Mouse (Mus musculus) bone marrow, adult 2 months (tissue): ENCODE data around the gene Evx2. TPM values are rescaled to one million over a fixed set of nuclear protein-coding genes. Genes with fewer than 3 reads are reported as not detected.

Source experiments
- H3K27ac ChIP-seq: fragments of 200-500 bp; 2 replicates; pipeline ENCODE4 v1.5.1; 2012; ENCODE audit warnings: low read depth, mild to moderate bottlenecking, control low read depth, inconsistent platforms, low read length; ENCODE audit not compliant: control insufficient read depth, poor library complexity, insufficient read depth
- H3K4me1 ChIP-seq: fragments of 200-500 bp; 2 replicates; pipeline ENCODE4 v1.6.1; 2011; ENCODE audit warnings: low read length; ENCODE audit not compliant: control insufficient read depth, insufficient read depth
- H3K4me3 ChIP-seq: fragments of 200-500 bp; replicated peaks from 2 replicates; pipeline ENCODE3; 2011; ENCODE audit warnings: mild to moderate bottlenecking, low read depth, low read length, control low read depth; ENCODE audit not compliant: control insufficient read depth
- CTCF ChIP-seq: fragments of 200-500 bp; IDR thresholded peaks from 2 replicates; pipeline ENCODE4 v1.5.1; 2011; ENCODE audit warnings: low read length, control low read depth; ENCODE audit not compliant: control insufficient read depth, insufficient read depth
- POLR2A ChIP-seq: fragments of 200-500 bp; IDR thresholded peaks from 2 replicates; pipeline ENCODE4 v1.6.1; 2011; ENCODE audit warnings: low read depth, mild to moderate bottlenecking, control low read depth, low read length, borderline replicate concordance; ENCODE audit not compliant: control insufficient read depth
- WGBS: fragments of 180-500 bp; shearing (Covaris S2); methylation state at CpG from one replicate; pipeline ENCODE4 v1.1.7; 2018; 5-methylcytosine and 5-hydroxymethylcytosine counted together
- polyA plus RNA-seq: library from polyadenylated mRNA; stranded (reverse); fragments of >200 nt; gene quantifications from 2 replicates; pipeline ENCODE4 v1.2.4, GENCODE M21; 2011; ENCODE audit warnings: low replicate concordance; ENCODE audit not compliant: missing spikeins, insufficient read depth, insufficient read length

The Evx2 gene
- polyA plus RNA-seq, 1 experiment, result not detected

DNA sequence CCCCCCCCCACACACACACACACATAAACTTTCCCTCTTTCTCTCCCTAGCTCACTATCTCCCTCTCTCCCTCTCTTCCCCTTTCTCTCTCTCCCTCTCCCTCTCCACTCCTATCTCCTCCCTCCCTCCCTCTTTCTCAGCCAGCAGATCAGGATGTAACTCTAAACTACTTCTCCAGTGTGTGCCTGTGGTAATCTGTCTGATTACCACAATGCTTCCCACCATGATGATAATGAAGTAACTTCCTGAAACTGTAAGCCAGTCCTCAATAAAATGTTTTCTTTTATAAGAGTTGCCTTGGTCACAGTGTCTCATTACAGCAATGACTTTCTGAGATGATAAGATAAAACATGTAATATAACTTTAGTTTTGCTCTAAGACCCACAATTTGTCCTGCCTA is 50.0 kb downstream of the Evx2 start:
- no peaks in the 10 kb centered on the region; the same call in 1 of the 2 replicates for H3K4me1 ChIP-seq
- TF ChIP-seq POLR2A (no peak), CTCF (no peak)
- no peak overlapping the region for H3K27ac ChIP-seq
- no peak overlapping the region for H3K4me3 ChIP-seq

DNA sequence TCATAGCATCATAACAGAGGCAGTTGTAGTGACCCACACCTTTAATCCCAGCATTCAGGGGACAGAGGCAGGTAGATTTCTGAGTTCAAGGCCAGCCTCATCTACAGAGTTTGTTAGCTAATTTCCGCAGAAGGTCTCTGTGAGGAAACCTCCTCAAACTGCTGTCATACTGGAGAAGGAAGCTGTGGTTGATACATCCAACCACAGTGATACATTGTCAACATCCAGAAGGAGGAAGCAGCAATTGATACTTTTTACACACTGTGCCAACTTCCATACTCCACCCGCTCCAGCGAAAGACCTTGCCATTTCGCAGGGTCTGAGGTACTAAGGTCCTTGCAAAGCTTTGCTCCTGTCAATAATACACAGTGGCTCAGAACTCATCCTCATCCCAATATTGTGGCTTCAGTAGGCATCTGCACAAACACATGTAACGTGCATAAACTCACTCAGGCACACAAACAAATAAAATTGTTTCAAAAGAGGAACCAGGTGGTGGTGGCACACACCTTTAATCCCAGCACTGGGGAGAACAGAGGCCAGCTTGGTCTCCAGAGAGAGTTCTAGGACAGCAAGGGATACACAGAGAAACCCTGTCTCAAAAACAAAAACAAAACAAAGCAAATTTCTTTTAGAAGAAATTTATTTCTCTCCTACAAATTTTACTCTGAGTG is 53.1 kb downstream of the Evx2 start:
- Histone ChIP-seq H3K27ac (peak overlapping the region; percentile 67; the same call in 1 of the 2 replicates), H3K4me1 (no peaks in the 10 kb centered on the region; the same call in 1 of the 2 replicates), H3K4me3 (peak overlapping the region; percentile 57)
- 2% methylated on average over 5 of the region's 5 CpGs for WGBS
- TF ChIP-seq CTCF (no peak), POLR2A (no peak)

- Histone ChIP-seq H3K4me1 (no peaks in the 10 kb centered on the region; the same call in 1 of the 2 replicates), H3K27ac (no peak overlapping the region), H3K4me3 (no peak overlapping the region)
- WGBS, result 60% methylated on average over 3 of the region's 3 CpGs
- TF ChIP-seq CTCF (no peak), POLR2A (no peak)
These were observed 55.3 kb downstream of the Evx2 start for GRCm38 (mm10) chr2:74604011-74604410.

Other genes with a start within 250 kb of the Evx2 start
- gene Lnpk, start 80.1 kb downstream of the Evx2 start, polyA plus RNA-seq, result 8.4 and 14.2 TPM in 2 replicates
- gene Hoxd13, start 8.8 kb upstream of the Evx2 start, polyA plus RNA-seq, result 1.2 TPM in 1 of 2 replicates, not detected in the other
- gene Hoxd12, start 15.5 kb upstream of the Evx2 start, polyA plus RNA-seq, result not detected in 2 replicates
- gene Hoxd11, start 20.0 kb upstream of the Evx2 start, polyA plus RNA-seq, result 0.60 TPM in 1 of 2 replicates, not detected in the other
- not detected in 2 replicates for gene Hoxd10, start 32.4 kb upstream of the Evx2 start, polyA plus RNA-seq
- not detected in 2 replicates for gene Hoxd9, start 38.2 kb upstream of the Evx2 start, polyA plus RNA-seq
- gene Hoxd8, start 45.1 kb upstream of the Evx2 start, polyA plus RNA-seq, result 1.1 and 1.4 TPM in 2 replicates
- gene Hoxd3, start 52.4 kb upstream of the Evx2 start, polyA plus RNA-seq, result not detected in 2 replicates
- 2.9 TPM in 1 of 2 replicates, not detected in the other for gene Hoxd4, start 52.4 kb upstream of the Evx2 start, polyA plus RNA-seq
- not detected in 2 replicates for gene Gm28230, start 67.2 kb upstream of the Evx2 start, polyA plus RNA-seq
- not detected in 2 replicates for gene Hoxd1, start 103.4 kb upstream of the Evx2 start, polyA plus RNA-seq
- 18.7 and 26.7 TPM in 2 replicates for gene Mtx2, start 166.2 kb upstream of the Evx2 start, polyA plus RNA-seq